Mouse (Mus musculus) ZHBTc4 (cell line): Measurements from ENCODE around the gene Zfp967.
"Not testable (repeated sequence)": the region's sequence is repeated elsewhere in the genome, so short reads cannot be mapped to it uniquely, and the experiment has no call there.

ENCODE experiments used
- DNase-seq: peaks from one replicate; pipeline ENCODE4 v3.0.0-alpha.2; 2011; ENCODE audit warnings: low read depth, low spot score

The Zfp967 gene

DNA sequence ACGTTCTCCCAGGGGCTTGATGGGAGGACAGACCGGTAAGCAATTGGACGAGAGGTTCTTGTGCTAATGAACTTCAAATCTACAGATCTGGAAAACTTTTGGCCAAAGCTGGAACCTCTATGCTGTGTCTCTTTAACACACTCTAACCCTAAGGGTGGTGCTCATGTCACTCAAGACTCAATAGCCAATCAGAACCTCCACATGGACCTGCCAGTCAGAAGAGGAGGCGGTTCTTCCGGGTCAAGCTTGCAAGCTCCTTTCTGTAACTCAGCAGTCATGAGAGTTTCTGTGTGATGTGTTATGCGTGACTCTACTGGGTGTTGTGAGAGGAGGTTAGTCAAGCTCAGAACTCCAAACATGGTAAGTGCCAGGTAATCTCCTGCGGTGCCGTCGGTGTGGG lies at the start of gene Zfp967:
Gene Zfp967 (plus strand): TSS at position 301 of the 400 bp plus-strand sequence.
- not testable (repeated sequence) for DNase-seq

DNA sequence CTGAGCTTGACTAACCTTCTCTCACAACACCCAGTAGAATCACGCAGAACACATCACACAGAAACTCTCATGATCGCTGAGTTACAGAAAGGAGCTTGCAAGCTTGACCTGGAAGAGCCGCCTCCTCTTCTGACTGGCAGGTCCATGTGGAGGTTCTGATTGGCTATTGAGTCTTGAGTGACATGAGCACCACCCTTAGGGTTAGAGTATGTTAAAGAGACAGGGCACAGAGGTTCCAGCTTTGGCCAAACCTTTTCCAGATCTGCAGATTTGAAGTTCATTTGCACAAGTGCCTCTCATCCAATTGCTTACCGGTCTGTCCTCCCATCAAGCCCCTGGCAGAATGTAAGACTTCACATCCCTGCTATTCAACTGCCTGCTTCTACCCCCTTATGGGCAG lies 34.2 kb upstream of the Zfp967 start, which contains the start of gene Gm14434:
Gene Gm14434 (minus strand): TSS at position 101 of the 400 bp plus-strand sequence.
- not testable (repeated sequence) for DNase-seq
